Mouse (Mus musculus) olfactory bulb, adult 2 months (tissue): ENCODE results near the gene Praf2.

Source experiments
- CTCF ChIP-seq: fragments of 200-500 bp; IDR thresholded peaks from 2 replicates; pipeline ENCODE4 v1.5.1; 2012; ENCODE audit warnings: low read depth, mild to moderate bottlenecking, low read length, moderate library complexity; ENCODE audit not compliant: insufficient read depth
- POLR2A ChIP-seq: fragments of 200-500 bp; IDR thresholded peaks from 2 replicates; pipeline ENCODE4 v1.6.1; 2012; ENCODE audit warnings: mild to moderate bottlenecking, low read depth, low read length, moderate library complexity; ENCODE audit not compliant: insufficient read depth

GRCm38 (mm10) chrX:7728922-7729265 lies 655 bp downstream of the Praf2 start:
- TF ChIP-seq CTCF = no peak
- TF ChIP-seq POLR2A = no peak
